Mouse (Mus musculus) embryonic facial prominence, embryonic 10.5 days (tissue): Measurements from ENCODE around the gene Rad9a. TPM values are rescaled to one million over a fixed set of nuclear protein-coding genes. Genes with fewer than 3 reads are reported as not detected.

Experiments
- DNase-seq: peaks from one replicate; pipeline ENCODE4 v3.0.0-alpha.2; 2017; ENCODE audit warnings: low spot score
- H3K27ac ChIP-seq: fragments of 300-500 bp; sonication (generic); replicated peaks from 2 replicates; pipeline ENCODE4 v1.5.1; 2016; ENCODE audit warnings: mild to moderate bottlenecking
- H3K27me3 ChIP-seq: fragments of 300-500 bp; sonication (generic); replicated peaks from 2 replicates; pipeline ENCODE4 v1.6.1; 2016; ENCODE audit warnings: low read depth, mild to moderate bottlenecking; ENCODE audit not compliant: poor library complexity, severe bottlenecking
- H3K36me3 ChIP-seq: fragments of 300-500 bp; sonication (generic); replicated peaks from 2 replicates; pipeline ENCODE4 v1.6.1; 2016; ENCODE audit warnings: mild to moderate bottlenecking, moderate library complexity
- H3K4me1 ChIP-seq: fragments of 300-500 bp; sonication (generic); 2 replicates; pipeline ENCODE4 v1.6.1; 2016
- H3K4me3 ChIP-seq: fragments of 300-500 bp; sonication (generic); 2 replicates; pipeline ENCODE4 v1.5.1; 2016; ENCODE audit warnings: mild to moderate bottlenecking, moderate library complexity
- H3K9me3 ChIP-seq: fragments of 300-500 bp; sonication (generic); 2 replicates; pipeline ENCODE4 v1.6.1; 2016; ENCODE audit warnings: mild to moderate bottlenecking
- WGBS: fragments of 180-500 bp; shearing (Covaris S2); methylation state at CpG from one replicate; pipeline ENCODE4 v1.1.7; 2016; 5-methylcytosine and 5-hydroxymethylcytosine counted together
- polyA plus RNA-seq: library from polyadenylated mRNA; unstranded; fragments of >200 nt; fragmentation: Nextera tagmentation; extraction: Ambion mirVana; gene quantifications from 2 replicates; pipeline ENCODE4 v1.2.1, GENCODE M21; 2016

Rad9a gene
- polyA plus RNA-seq, 1 experiment from 2014 or later: 58.2 TPM

DNA sequence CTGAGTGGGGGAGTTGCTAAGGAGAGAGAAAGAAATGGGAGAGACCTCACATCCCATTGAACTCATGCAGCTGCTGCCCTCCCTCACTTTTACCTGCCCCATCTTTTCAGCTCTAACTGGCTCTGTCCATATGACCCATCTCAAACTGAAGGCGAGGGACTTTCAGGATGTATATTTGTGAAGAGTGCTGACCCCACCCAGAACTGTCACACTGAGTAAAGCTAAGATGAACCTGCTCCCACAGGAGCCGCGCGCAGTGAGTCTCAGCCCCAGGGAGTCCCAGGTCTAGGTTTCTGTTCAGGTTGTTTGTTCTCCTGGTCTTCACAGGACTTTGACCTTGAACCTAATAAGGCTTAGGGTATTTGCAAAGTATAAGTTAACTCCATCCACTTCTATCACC, 27.4 kb upstream of the Rad9a start:
- whole genome bisulfite sequencing: 74% methylated on average over 4 of the region's 4 CpGs
- H3K4me1 ChIP-seq: peaks cover 38% of the 10 kb centered on the region
- no peak for DNase-seq
- H3K27me3 ChIP-seq: peaks cover 35% of the 10 kb centered on the region
- no peaks in the 10 kb centered on the region for H3K36me3 ChIP-seq
- H3K27ac ChIP-seq: no peak overlapping the region
- no peak overlapping the region for H3K4me3 ChIP-seq
- H3K9me3 ChIP-seq: no peaks in the 10 kb centered on the region

DNA sequence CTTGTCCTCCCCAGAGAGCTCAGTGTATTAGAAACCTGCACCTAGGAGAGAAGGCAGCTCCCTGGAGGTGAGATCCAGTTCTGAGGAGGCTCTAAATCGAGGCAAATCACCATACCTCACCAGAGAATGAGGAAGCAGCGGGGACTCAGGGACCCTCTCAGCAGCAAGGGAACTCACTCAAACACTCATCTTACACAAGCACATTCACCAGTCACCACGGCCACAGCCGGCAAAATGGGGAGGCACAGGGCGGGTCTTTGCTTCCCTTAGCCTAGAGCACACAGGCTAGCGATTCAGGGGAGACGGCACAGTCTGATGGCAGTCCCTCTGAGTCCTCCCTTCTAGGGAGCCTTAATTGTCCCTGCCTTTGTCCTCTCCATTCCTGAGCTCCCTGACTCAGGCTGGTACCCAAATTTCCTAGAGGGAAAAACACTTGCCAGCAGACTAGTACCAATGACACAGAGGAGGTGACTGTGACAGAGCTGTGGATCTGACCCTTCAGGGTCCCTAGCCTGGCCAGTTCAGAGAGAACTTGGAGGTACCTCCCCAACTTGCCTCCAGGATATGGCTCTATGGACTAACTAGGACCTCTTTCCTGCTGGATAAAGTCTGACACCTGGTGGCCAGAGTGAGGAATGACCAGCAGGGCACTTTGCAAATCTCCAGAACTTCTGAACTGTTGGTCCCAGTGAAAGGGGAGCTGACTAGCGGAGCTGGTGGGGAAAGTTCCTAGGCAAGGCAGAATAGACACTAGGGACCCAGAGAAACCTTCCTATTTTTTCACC, 26.6 kb upstream of the Rad9a start:
- H3K27ac ChIP-seq: 0 out of 2 replicates have a peak overlapping the region, but pooled peaks have one; percentile 51
- no peak overlapping the region for H3K4me3 ChIP-seq
- H3K27me3 ChIP-seq: peaks cover 35% of the 10 kb centered on the region
- H3K4me1 ChIP-seq: peaks cover 38% of the 10 kb centered on the region
- no peaks in the 10 kb centered on the region for H3K9me3 ChIP-seq
- DNase-seq: peak; percentile 77
- 20% methylated on average over 8 of the region's 8 CpGs for WGBS
- no peaks in the 10 kb centered on the region for H3K36me3 ChIP-seq

DNA sequence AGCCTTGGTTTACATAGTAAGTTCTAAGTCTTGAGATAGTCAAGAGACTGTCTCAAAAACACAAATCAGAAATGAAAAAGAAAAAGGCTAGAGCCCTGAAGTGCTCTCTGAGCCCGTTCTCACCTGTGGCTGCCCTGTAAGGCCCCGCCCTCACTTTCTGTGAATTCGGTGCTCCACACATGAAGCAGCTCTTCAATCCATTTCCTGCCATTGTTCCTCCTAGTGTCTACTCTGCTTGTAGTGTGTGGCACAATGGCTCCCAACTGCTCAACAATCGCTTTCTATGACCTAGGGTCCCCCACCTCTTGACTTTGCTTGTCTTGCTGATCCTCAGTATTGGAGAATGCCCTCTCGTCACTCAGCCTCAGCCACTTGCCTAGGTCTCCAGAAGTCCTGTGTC, 26.0 kb upstream of the Rad9a start:
- 0 out of 2 replicates have a peak overlapping the region, but pooled peaks have one; percentile 51 for H3K27ac ChIP-seq
- no peak for DNase-seq
- H3K27me3 ChIP-seq: peaks cover 37% of the 10 kb centered on the region
- no peaks in the 10 kb centered on the region for H3K9me3 ChIP-seq
- peaks cover 38% of the 10 kb centered on the region for H3K4me1 ChIP-seq
- 77% methylated on average over 5 of the region's 5 CpGs for WGBS
- peaks cover 2% of the 10 kb centered on the region; the same call in 1 of the 2 replicates for H3K36me3 ChIP-seq
- H3K4me3 ChIP-seq: no peak overlapping the region

DNA sequence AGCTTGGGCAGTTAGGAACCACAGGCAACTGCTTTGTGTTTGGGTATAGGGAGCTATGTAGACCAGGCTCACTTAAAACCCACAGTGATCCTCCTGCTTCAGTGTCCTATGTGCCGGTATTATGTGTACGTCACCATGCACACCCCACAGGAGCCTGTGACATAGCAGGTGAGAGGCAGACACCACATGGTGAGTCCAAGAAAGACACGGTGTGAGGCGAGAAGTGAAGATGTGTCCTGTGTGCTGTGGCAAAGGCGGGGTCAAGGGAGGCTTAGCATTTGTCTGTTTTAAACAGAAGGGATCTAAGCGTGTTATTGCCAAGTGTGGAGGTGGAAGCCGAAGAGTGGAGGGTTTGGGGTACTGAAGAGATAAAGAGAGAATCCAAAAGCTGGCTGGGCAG, 25.3 kb upstream of the Rad9a start:
- Histone ChIP-seq H3K27ac (no peak overlapping the region), H3K4me1 (peaks cover 38% of the 10 kb centered on the region), H3K9me3 (no peaks in the 10 kb centered on the region), H3K27me3 (peaks cover 44% of the 10 kb centered on the region), H3K4me3 (no peak overlapping the region), H3K36me3 (peaks cover 9% of the 10 kb centered on the region; the same call in 1 of the 2 replicates)
- WGBS: 88% methylated on average over 7 of the region's 7 CpGs
- no peak for DNase-seq

DNA sequence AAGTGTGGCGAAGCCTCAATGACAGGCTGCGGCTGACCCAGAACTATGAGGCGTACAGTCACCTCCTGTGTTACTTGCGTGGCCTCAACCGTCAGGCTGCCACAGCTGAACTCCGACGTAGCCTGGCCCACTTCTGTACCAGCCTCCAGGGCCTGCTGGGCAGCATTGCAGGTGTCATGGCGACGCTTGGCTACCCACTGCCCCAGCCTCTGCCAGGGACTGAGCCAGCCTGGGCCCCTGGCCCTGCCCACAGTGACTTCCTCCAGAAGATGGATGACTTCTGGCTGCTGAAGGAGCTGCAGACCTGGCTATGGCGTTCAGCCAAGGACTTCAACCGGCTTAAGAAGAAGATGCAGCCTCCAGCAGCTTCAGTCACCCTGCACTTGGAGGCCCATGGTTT, 20.7 kb upstream of the Rad9a start:
- no peak overlapping the region for H3K4me3 ChIP-seq
- H3K27me3 ChIP-seq: peaks cover 46% of the 10 kb centered on the region
- no peak for DNase-seq
- peaks cover 50% of the 10 kb centered on the region for H3K4me1 ChIP-seq
- peak overlapping the region; percentile 20; the same call in 1 of the 2 replicates for H3K27ac ChIP-seq
- H3K36me3 ChIP-seq: peaks cover 12% of the 10 kb centered on the region; the same call in 1 of the 2 replicates
- 87% methylated on average over 11 of the region's 11 CpGs for WGBS
- no peaks in the 10 kb centered on the region for H3K9me3 ChIP-seq

DNA sequence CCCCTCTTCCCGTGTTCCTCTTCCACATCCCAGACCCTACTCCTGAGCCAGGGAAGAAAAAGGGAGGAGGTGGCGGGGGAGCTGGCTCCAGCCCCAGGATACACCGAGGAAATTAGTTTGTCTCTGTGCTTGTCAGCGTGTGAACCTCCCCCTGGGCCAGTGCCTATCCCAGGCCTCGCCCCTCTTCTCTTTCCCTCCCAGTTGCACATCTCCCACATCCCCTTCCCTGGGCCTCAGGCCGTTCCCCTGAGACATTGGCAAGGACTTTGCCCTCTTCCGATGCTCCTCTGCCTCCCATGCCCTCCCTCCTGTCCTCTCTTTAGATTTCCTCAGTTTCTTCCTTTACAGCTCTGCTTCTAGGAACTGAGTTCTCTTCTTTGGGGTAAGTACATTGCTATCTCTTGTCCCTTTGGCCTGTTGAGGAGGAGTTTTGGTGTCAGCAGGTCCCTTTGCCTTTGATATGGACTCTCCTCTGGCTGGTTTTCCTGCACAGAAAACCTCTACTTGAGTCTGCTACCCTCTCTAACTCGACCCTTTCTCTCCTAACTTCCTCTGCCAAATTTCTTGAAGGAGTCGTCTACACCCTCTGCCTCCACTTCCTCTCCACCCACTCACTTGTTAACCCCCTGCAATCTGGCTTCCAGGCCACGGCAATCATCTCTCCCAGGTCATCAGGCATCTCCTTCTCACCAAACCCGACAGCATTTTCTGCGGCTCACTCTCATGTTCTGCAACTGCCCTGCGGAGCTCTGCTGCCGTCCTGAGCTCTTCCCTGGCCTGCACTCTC, 19.7 kb upstream of the Rad9a start:
- H3K27ac ChIP-seq: peak overlapping the region; percentile 61; the same call in 1 of the 2 replicates
- WGBS: 43% methylated on average over 14 of the region's 14 CpGs
- H3K9me3 ChIP-seq: no peaks in the 10 kb centered on the region
- no peak for DNase-seq
- no peak overlapping the region for H3K4me3 ChIP-seq
- H3K36me3 ChIP-seq: peaks cover 12% of the 10 kb centered on the region; the same call in 1 of the 2 replicates
- H3K27me3 ChIP-seq: peaks cover 51% of the 10 kb centered on the region
- H3K4me1 ChIP-seq: peaks cover 60% of the 10 kb centered on the region

DNA sequence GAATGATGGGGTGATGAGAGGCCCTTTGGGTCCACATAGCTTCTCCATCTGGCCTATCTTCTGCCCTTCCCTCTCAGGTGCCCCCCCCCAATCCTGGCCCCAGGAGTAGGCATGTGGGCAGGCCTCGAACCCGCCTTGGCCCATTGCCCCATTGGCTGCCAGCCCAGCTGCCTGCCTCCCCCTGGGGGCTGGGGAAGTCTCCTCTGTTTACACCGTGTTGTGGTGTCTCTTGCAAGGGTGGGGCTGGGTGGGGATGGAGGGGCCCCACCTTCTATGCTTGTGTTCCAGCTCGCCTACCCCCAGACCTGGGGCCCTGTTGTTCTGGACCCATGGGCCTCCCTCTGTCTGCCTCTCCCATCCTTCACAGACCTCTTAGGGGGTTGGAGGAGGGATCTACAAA, 19.0 kb upstream of the Rad9a start:
- no peak for DNase-seq
- peak overlapping the region; percentile 61; the same call in 1 of the 2 replicates for H3K27ac ChIP-seq
- H3K9me3 ChIP-seq: no peaks in the 10 kb centered on the region
- WGBS: 72% methylated on average over 4 of the region's 4 CpGs
- H3K36me3 ChIP-seq: peaks cover 12% of the 10 kb centered on the region; the same call in 1 of the 2 replicates
- H3K4me1 ChIP-seq: peaks cover 68% of the 10 kb centered on the region
- peaks cover 58% of the 10 kb centered on the region for H3K27me3 ChIP-seq
- H3K4me3 ChIP-seq: no peak overlapping the region

DNA sequence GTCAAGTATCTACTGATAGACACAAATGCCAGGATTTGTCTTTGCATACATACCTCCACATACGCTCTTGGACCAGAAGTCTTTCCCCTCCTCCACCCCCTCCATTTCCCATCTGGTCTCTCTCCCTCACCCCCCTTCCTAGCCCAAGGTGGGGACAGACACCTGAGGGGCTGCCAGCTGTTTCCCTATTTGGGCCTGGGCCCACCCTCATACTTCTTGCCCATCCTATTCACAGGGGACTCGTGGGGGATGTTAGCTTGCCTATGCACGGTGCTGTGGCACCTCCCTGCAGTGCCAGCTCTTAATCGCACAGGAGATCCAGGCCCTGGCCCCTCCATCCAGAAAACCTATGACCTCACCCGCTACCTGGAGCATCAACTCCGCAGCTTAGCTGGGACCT, 18.5 kb upstream of the Rad9a start:
- H3K9me3 ChIP-seq: no peaks in the 10 kb centered on the region
- H3K4me3 ChIP-seq: no peak overlapping the region
- H3K27ac ChIP-seq: peak overlapping the region; percentile 61; the same call in 1 of the 2 replicates
- 84% methylated on average over 6 of the region's 6 CpGs for WGBS
- DNase-seq: no peak
- peaks cover 73% of the 10 kb centered on the region for H3K4me1 ChIP-seq
- H3K36me3 ChIP-seq: peaks cover 12% of the 10 kb centered on the region; the same call in 1 of the 2 replicates
- peaks cover 63% of the 10 kb centered on the region for H3K27me3 ChIP-seq

DNA sequence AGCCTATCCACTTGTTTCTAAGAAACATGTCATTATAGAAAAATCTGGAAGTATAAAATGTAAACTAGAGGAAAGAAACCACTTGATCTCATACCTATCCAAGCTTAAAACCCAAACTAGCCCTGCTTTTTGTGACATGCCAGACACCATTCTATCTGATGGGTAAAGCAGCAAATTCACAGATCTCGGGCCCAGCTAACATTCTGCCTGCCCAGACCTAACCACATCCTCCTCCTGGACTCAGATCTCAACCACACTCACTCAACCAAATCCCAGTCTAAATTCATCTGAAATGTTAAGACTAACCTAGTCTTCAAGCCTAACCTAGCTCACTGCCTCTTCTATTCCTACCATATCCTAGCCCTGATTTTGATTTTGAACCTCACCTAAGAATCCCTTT, 17.3 kb upstream of the Rad9a start:
- H3K27ac ChIP-seq: no peak overlapping the region
- H3K4me1 ChIP-seq: peaks cover 84% of the 10 kb centered on the region
- DNase-seq: no peak
- no peaks in the 10 kb centered on the region for H3K9me3 ChIP-seq
- 84% methylated on average over 1 of the region's 1 CpGs for whole genome bisulfite sequencing
- peaks cover 74% of the 10 kb centered on the region for H3K27me3 ChIP-seq
- peaks cover 12% of the 10 kb centered on the region; the same call in 1 of the 2 replicates for H3K36me3 ChIP-seq
- no peak overlapping the region for H3K4me3 ChIP-seq

DNA sequence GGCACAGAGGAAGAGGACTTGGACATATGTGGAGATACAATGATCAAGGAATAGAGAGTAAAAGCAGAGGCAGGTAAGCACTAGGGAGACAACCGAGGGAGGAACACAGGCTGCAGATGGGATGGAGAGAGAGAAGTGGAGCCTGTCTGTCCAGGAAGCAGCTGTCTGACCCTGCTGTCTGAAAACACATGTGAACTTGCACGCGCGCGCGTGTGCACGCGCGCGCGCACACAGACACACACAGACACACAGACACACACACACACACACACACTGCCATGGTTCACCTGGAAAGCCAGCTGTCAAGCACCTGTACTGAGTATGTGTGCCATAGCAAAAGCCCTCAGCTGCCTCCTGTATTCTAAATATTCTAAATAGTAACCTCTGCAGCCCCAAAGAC, 16.8 kb upstream of the Rad9a start:
- Histone ChIP-seq H3K27me3 (peaks cover 79% of the 10 kb centered on the region), H3K4me3 (peak overlapping the region; percentile 18; the same call in 1 of the 2 replicates), H3K9me3 (no peaks in the 10 kb centered on the region), H3K36me3 (peaks cover 12% of the 10 kb centered on the region; the same call in 1 of the 2 replicates), H3K27ac (peak overlapping the region; percentile 77), H3K4me1 (peaks cover 89% of the 10 kb centered on the region)
- WGBS: 78% methylated on average over 11 of the region's 11 CpGs
- no peak for DNase-seq

DNA sequence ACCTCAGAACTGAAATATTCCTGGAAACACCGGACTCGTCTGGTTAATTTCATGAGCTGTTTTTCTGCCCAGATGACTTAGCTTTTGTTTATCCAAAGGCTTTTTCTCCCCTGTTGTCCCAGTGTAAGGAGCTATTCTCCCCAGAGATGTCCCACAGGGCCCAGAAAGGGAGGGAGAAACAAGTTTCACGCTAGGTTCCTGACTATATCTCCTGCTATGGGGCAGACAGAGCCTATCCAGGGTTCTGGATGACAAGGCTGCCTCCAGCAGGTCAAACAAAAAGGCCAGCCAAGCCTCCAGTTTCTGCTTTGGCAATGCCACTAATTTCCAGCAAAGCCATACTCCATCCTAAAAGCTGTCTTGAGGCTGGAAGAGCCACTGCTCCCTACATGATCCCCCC, 16.4 kb upstream of the Rad9a start:
- H3K27ac ChIP-seq: peak overlapping the region; percentile 77
- DNase-seq: no peak
- no peaks in the 10 kb centered on the region for H3K9me3 ChIP-seq
- H3K27me3 ChIP-seq: peaks cover 83% of the 10 kb centered on the region
- H3K36me3 ChIP-seq: peaks cover 12% of the 10 kb centered on the region; the same call in 1 of the 2 replicates
- WGBS: 43% methylated on average over 3 of the region's 3 CpGs
- peak overlapping the region; percentile 69; the same call in 1 of the 2 replicates for H3K4me3 ChIP-seq
- H3K4me1 ChIP-seq: peaks cover 93% of the 10 kb centered on the region

DNA sequence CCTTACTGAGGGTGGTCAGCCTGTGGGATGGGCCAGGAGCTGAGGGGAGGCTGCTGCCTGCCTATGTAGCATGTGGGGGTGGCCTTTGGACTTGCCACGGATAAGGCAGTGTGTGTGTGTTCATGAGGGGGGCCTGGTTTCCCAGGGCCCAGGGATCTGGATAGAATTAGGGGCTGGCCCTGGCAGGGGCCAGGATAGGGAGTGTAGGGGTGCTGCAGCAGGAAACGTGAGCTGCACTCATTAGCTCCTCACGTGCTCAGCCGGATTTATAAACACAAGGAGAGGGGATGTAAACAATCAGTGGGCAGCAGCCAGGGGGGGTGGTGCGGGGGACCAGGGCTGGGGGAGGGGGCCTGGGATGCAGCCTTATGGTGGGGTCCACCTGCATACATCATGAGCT, 15.7 kb upstream of the Rad9a start:
- no peaks in the 10 kb centered on the region for H3K9me3 ChIP-seq
- 2% methylated on average over 5 of the region's 5 CpGs for WGBS
- peaks cover 7% of the 10 kb centered on the region; the same call in 1 of the 2 replicates for H3K36me3 ChIP-seq
- H3K27me3 ChIP-seq: peaks cover 85% of the 10 kb centered on the region
- peak overlapping the region; percentile 69 for H3K4me3 ChIP-seq
- peak overlapping the region; percentile 77 for H3K27ac ChIP-seq
- H3K4me1 ChIP-seq: peaks cover 95% of the 10 kb centered on the region
- peak; percentile 67 for DNase-seq
